Mouse (Mus musculus) mammary gland, adult 2 months (tissue): ENCODE data around the gene Cdkn2aip. TPM values are rescaled to one million over a fixed set of nuclear protein-coding genes. Genes with fewer than 3 reads are reported as not detected.

Source experiments
- polyA plus RNA-seq: library from polyadenylated mRNA; depleted of rRNA; stranded (reverse); fragments of >200 nt; gene quantifications from 2 replicates; pipeline ENCODE4 v1.2.3, GENCODE M21; 2012; ENCODE audit warnings: low replicate concordance; rRNA removed

The Cdkn2aip gene
- polyA plus RNA-seq, result 4.4 and 20.5 TPM in 2 replicates

GRCm38 (mm10) chr8:47713761-47714745 lies at the start of gene Cdkn2aip:
Gene Cdkn2aip (minus strand): TSS chr8:47713932.

GRCm38 (mm10) chr8:47674777-47675710 lies 38.7 kb downstream of the Cdkn2aip start, which contains the start of gene Ing2:
Gene Ing2 (minus strand): TSS chr8:47675556.

Other genes starting within 250 kb of the Cdkn2aip start
- 17.8 and 21.5 TPM in 2 replicates for gene Trappc11, start 180.5 kb downstream of the Cdkn2aip start, polyA plus RNA-seq
- 12.6 and 19.9 TPM in 2 replicates for gene Rwdd4a, start 180.3 kb downstream of the Cdkn2aip start, polyA plus RNA-seq
- gene Ing2, start 38.4 kb downstream of the Cdkn2aip start, polyA plus RNA-seq, result 1.5 and 4.3 TPM in 2 replicates
- not detected in 2 replicates for gene Cldn24, start 108.2 kb upstream of the Cdkn2aip start, polyA plus RNA-seq
- 13.7 TPM in 2 replicates for gene Cldn22, start 110.5 kb upstream of the Cdkn2aip start, polyA plus RNA-seq